Mouse (Mus musculus) neural tube, embryonic 14.5 days (tissue): Measurements from ENCODE around the gene Pik3r5. TPM values are rescaled to one million over a fixed set of nuclear protein-coding genes. Genes with fewer than 3 reads are reported as not detected.

Experiments
- ATAC-seq: fragments of 200-750 bp; cut with Nextera tagmentation; 2 replicates; pipeline ENCODE4 v1.8.0; 2017; ENCODE audit warnings: low read depth, mild to moderate bottlenecking, moderate TSS enrichment, moderate library complexity
- H3K27ac ChIP-seq: fragments of 300-500 bp; sonication (generic); 2 replicates; pipeline ENCODE4 v1.5.1; 2014; ENCODE audit warnings: low read depth, mild to moderate bottlenecking, control low read depth, low read length, moderate library complexity, mixed read lengths
- H3K27me3 ChIP-seq: fragments of 300-500 bp; sonication (generic); 2 replicates; pipeline ENCODE4 v1.6.1; 2014; ENCODE audit warnings: low read length; ENCODE audit not compliant: control insufficient read depth, insufficient read depth
- H3K36me3 ChIP-seq: fragments of 300-500 bp; sonication (generic); 2 replicates; pipeline ENCODE4 v1.6.1; 2014; ENCODE audit warnings: low read length, mixed read lengths; ENCODE audit not compliant: control insufficient read depth, insufficient read depth
- H3K4me1 ChIP-seq: fragments of 300-500 bp; sonication (generic); 2 replicates; pipeline ENCODE4 v1.6.1; 2014; ENCODE audit warnings: low read length; ENCODE audit not compliant: control insufficient read depth, insufficient read depth
- H3K4me2 ChIP-seq: fragments of 300-500 bp; sonication (generic); 2 replicates; pipeline ENCODE4 v1.6.1; 2014; ENCODE audit warnings: mild to moderate bottlenecking, low read depth, low read length, control low read depth
- H3K4me3 ChIP-seq: fragments of 300-500 bp; sonication (generic); 2 replicates; pipeline ENCODE4 v1.5.1; 2014; ENCODE audit warnings: low read depth, low read length, control low read depth, mixed read lengths
- H3K9ac ChIP-seq: fragments of 300-500 bp; sonication (generic); replicated peaks from 2 replicates; pipeline ENCODE4 v1.6.1; 2014; ENCODE audit warnings: low read depth, mild to moderate bottlenecking, control low read depth, low read length, mixed read lengths
- H3K9me3 ChIP-seq: fragments of 300-500 bp; sonication (generic); 2 replicates; pipeline ENCODE4 v1.6.1; 2016; ENCODE audit warnings: low read length; ENCODE audit not compliant: control insufficient read depth
- whole genome bisulfite sequencing: fragments of 180-500 bp; shearing (Covaris S2); extraction: QIAGEN DNeasy Blood & Tissue Kit; methylation state at CpG from one replicate; pipeline ENCODE4 v1.1.7; 2014; 5-methylcytosine and 5-hydroxymethylcytosine counted together
- polyA plus RNA-seq: library from polyadenylated mRNA; unstranded; fragments of >200 nt; fragmentation: Nextera tagmentation; extraction: Ambion mirVana; gene quantifications from 2 replicates; pipeline ENCODE4 v1.2.1, GENCODE M21; 2014

The Pik3r5 gene
- polyA plus RNA-seq, 1 experiment from 2014 or later: 1.2 TPM

- Histone ChIP-seq H3K27me3 (0 out of 2 replicates have a peak, but pooled peaks cover 2% of the 10 kb centered on the region), H3K4me3 (no peak overlapping the region), H3K4me2 (no peak overlapping the region), H3K36me3 (no peaks in the 10 kb centered on the region), H3K9me3 (no peaks in the 10 kb centered on the region), H3K27ac (no peak overlapping the region), H3K9ac (no peak overlapping the region), H3K4me1 (0 out of 2 replicates have a peak, but pooled peaks cover 4% of the 10 kb centered on the region)
- 85% methylated on average over 5 of the region's 5 CpGs for WGBS
- no peak for ATAC-seq
Observed at GRCm38 (mm10) chr11:68436376-68436775, 4.5 kb downstream of the Pik3r5 start.

GRCm38 (mm10) chr11:68440100-68440499 lies 8.2 kb downstream of the Pik3r5 start:
- H3K9ac ChIP-seq: no peak overlapping the region
- no peak for ATAC-seq

GRCm38 (mm10) chr11:68440965-68441364 lies 9.0 kb downstream of the Pik3r5 start:
- Histone ChIP-seq H3K27me3 (no peaks in the 10 kb centered on the region), H3K9me3 (no peaks in the 10 kb centered on the region), H3K36me3 (no peaks in the 10 kb centered on the region), H3K4me1 (no peaks in the 10 kb centered on the region), H3K9ac (no peak overlapping the region), H3K4me3 (no peak overlapping the region), H3K27ac (no peak overlapping the region), H3K4me2 (no peak overlapping the region)
- 84% methylated on average over 5 of the region's 5 CpGs for WGBS
- ATAC-seq: no peak

More at GRCm38 (mm10) chr11:68440100-68440499, 8.2 kb downstream of the Pik3r5 start:
- no peak overlapping the region for H3K4me3 ChIP-seq
- no peaks in the 10 kb centered on the region for H3K4me1 ChIP-seq
- no peaks in the 10 kb centered on the region for H3K27me3 ChIP-seq
- H3K9me3 ChIP-seq: no peaks in the 10 kb centered on the region
- no peak overlapping the region for H3K4me2 ChIP-seq
- WGBS: 84% methylated on average over 9 of the region's 9 CpGs
- H3K27ac ChIP-seq: no peak overlapping the region
- H3K36me3 ChIP-seq: no peaks in the 10 kb centered on the region

GRCm38 (mm10) chr11:68442346-68442745 lies 10.4 kb downstream of the Pik3r5 start:
- WGBS: 85% methylated on average over 8 of the region's 8 CpGs
- no peak overlapping the region for H3K9ac ChIP-seq
- no peaks in the 10 kb centered on the region for H3K36me3 ChIP-seq
- no peaks in the 10 kb centered on the region for H3K4me1 ChIP-seq
- H3K9me3 ChIP-seq: no peaks in the 10 kb centered on the region
- H3K27me3 ChIP-seq: no peaks in the 10 kb centered on the region
- no peak overlapping the region for H3K4me3 ChIP-seq
- ATAC-seq: no peak
- no peak overlapping the region for H3K4me2 ChIP-seq
- no peak overlapping the region for H3K27ac ChIP-seq

- H3K4me1 ChIP-seq: no peaks in the 10 kb centered on the region
- no peaks in the 10 kb centered on the region for H3K9me3 ChIP-seq
- 84% methylated on average over 12 of the region's 12 CpGs for WGBS
- no peak overlapping the region for H3K4me2 ChIP-seq
- H3K4me3 ChIP-seq: no peak overlapping the region
- no peaks in the 10 kb centered on the region for H3K36me3 ChIP-seq
- no peak overlapping the region for H3K27ac ChIP-seq
- H3K27me3 ChIP-seq: no peaks in the 10 kb centered on the region
- H3K9ac ChIP-seq: no peak overlapping the region
- ATAC-seq: no peak
Observed at GRCm38 (mm10) chr11:68442983-68443638, 11.2 kb downstream of the Pik3r5 start.

- Histone ChIP-seq H3K36me3 (no peaks in the 10 kb centered on the region), H3K4me2 (no peak overlapping the region), H3K9ac (no peak overlapping the region), H3K9me3 (no peaks in the 10 kb centered on the region), H3K27ac (no peak overlapping the region), H3K4me3 (no peak overlapping the region), H3K27me3 (no peaks in the 10 kb centered on the region), H3K4me1 (peaks cover 3% of the 10 kb centered on the region; the same call in 1 of the 2 replicates)
- 91% methylated on average over 4 of the region's 4 CpGs for WGBS
- ATAC-seq: no peak
Observed at GRCm38 (mm10) chr11:68445901-68446300, 14.0 kb downstream of the Pik3r5 start.

- Histone ChIP-seq H3K9ac (no peak overlapping the region), H3K9me3 (no peaks in the 10 kb centered on the region), H3K27ac (no peak overlapping the region), H3K4me1 (peaks cover 4% of the 10 kb centered on the region; the same call in 1 of the 2 replicates), H3K4me2 (no peak overlapping the region), H3K4me3 (no peak overlapping the region), H3K36me3 (no peaks in the 10 kb centered on the region), H3K27me3 (no peaks in the 10 kb centered on the region)
- no peak for ATAC-seq
- WGBS: 90% methylated on average over 4 of the region's 4 CpGs
Observed at GRCm38 (mm10) chr11:68446547-68446946, 14.6 kb downstream of the Pik3r5 start.

GRCm38 (mm10) chr11:68447242-68447641 lies 15.3 kb downstream of the Pik3r5 start:
- H3K27ac ChIP-seq: no peak overlapping the region
- no peak overlapping the region for H3K4me3 ChIP-seq
- no peaks in the 10 kb centered on the region for H3K27me3 ChIP-seq
- H3K36me3 ChIP-seq: no peaks in the 10 kb centered on the region
- H3K4me2 ChIP-seq: no peak overlapping the region
- ATAC-seq: no peak
- no peak overlapping the region for H3K9ac ChIP-seq
- WGBS: 96% methylated on average over 2 of the region's 2 CpGs
- peaks cover 4% of the 10 kb centered on the region; the same call in 1 of the 2 replicates for H3K4me1 ChIP-seq
- H3K9me3 ChIP-seq: no peaks in the 10 kb centered on the region

- Histone ChIP-seq H3K9ac (no peak overlapping the region), H3K27ac (no peak overlapping the region), H3K9me3 (no peaks in the 10 kb centered on the region), H3K36me3 (no peaks in the 10 kb centered on the region), H3K4me1 (peaks cover 4% of the 10 kb centered on the region; the same call in 1 of the 2 replicates), H3K27me3 (no peaks in the 10 kb centered on the region), H3K4me3 (no peak overlapping the region), H3K4me2 (no peak overlapping the region)
- 84% methylated on average over 7 of the region's 7 CpGs for WGBS
- no peak for ATAC-seq
Observed at GRCm38 (mm10) chr11:68448356-68448755, 16.4 kb downstream of the Pik3r5 start.
